Mouse (Mus musculus) thymus, postnatal 36 days (tissue): ENCODE measurements at regions not wholly inside any gene's neighbourhood (a gene's known extent, or its start where the extent isn't known, plus 50 kb on each side); places are given as distances from the start of the nearest gene placed in this dataset.

Source experiments
- DNase-seq, 2 experiments: peaks; one replicate each; pipeline ENCODE4 v3.0.0; 2022; ENCODE audit warnings: mixed read lengths in 2 of 2

GRCm38 (mm10) chr8:109155489-109155888 lies 338.3 kb upstream of the Pmfbp1 start:
- no peak for DNase-seq

- DNase-seq, result no peak
These were observed 337.8 kb upstream of the Pmfbp1 start for GRCm38 (mm10) chr8:109156016-109156415.

- no peak for DNase-seq
These were observed 321.1 kb upstream of the Pmfbp1 start for GRCm38 (mm10) chr8:109172701-109173100.

- peak; percentile 4 to 6 for DNase-seq
These were observed 308.1 kb upstream of the Pmfbp1 start for GRCm38 (mm10) chr8:109185558-109186198.

- no peak for DNase-seq
These were observed 306.2 kb upstream of the Pmfbp1 start for GRCm38 (mm10) chr8:109187617-109188016.

GRCm38 (mm10) chr8:109214247-109214646 lies 279.6 kb upstream of the Pmfbp1 start:
- DNase-seq, result no peak

GRCm38 (mm10) chr8:109216318-109216717 lies 277.5 kb upstream of the Pmfbp1 start:
- DNase-seq, result no peak

GRCm38 (mm10) chr8:109217326-109217725 lies 276.5 kb upstream of the Pmfbp1 start:
- no peak for DNase-seq

GRCm38 (mm10) chr8:109232281-109233234 lies 261.3 kb upstream of the Pmfbp1 start:
- DNase-seq, result no peak

GRCm38 (mm10) chr8:109245526-109245925 lies 248.3 kb upstream of the Pmfbp1 start:
- DNase-seq, result no peak

- DNase-seq, result no peak
These were observed 246.0 kb upstream of the Pmfbp1 start for GRCm38 (mm10) chr8:109247875-109248274.

- DNase-seq, result no peak
These were observed 245.5 kb upstream of the Pmfbp1 start for GRCm38 (mm10) chr8:109248356-109248755.

- no peak for DNase-seq
These were observed 244.6 kb upstream of the Pmfbp1 start for GRCm38 (mm10) chr8:109249256-109249655.

- no peak for DNase-seq
These were observed 244.1 kb upstream of the Pmfbp1 start for GRCm38 (mm10) chr8:109249691-109250090.

GRCm38 (mm10) chr8:109250551-109250950 lies 243.3 kb upstream of the Pmfbp1 start:
- DNase-seq, result no peak

- no peak for DNase-seq
These were observed 242.4 kb upstream of the Pmfbp1 start for GRCm38 (mm10) chr8:109251360-109251798.

- DNase-seq, result no peak
These were observed 241.4 kb upstream of the Pmfbp1 start for GRCm38 (mm10) chr8:109252404-109252803.

GRCm38 (mm10) chr8:109279129-109279528 lies 214.7 kb upstream of the Pmfbp1 start:
- peak in 1 of 2 experiments; percentile 12 for DNase-seq

- no peak for DNase-seq
These were observed 213.3 kb upstream of the Pmfbp1 start for GRCm38 (mm10) chr8:109280540-109280939.

- DNase-seq, result no peak
These were observed 212.2 kb upstream of the Pmfbp1 start for GRCm38 (mm10) chr8:109281598-109281997.

- no peak for DNase-seq
These were observed 183.0 kb upstream of the Pmfbp1 start for GRCm38 (mm10) chr8:109310670-109311386.

GRCm38 (mm10) chr8:109311484-109312210 lies 182.2 kb upstream of the Pmfbp1 start:
- DNase-seq, result no peak
